Mouse (Mus musculus): ENCODE measurements at regions not wholly inside any gene's neighbourhood (a gene's known extent, or its start where the extent isn't known, plus 50 kb on each side); places are given as distances from the start of the nearest gene placed in this dataset.

- TF ChIP-seq HCFC1 (IDR thresholded peaks at IDR 0.05; ENCODE audit: borderline replicate concordance, insufficient read depth, low read length) (no peak), ZC3H11A (IDR thresholded peaks at IDR 0.05; ENCODE audit: borderline replicate concordance, low read depth, low read length) (no peak), MAFK (IDR thresholded peaks at IDR 0.05; ENCODE audit: insufficient read depth, low read depth, low read length) (no peak), CHD2 (IDR thresholded peaks at IDR 0.05; ENCODE audit: low read depth, low read length) (peak; percentile 30; the same call in 1 of the 2 replicates), ZNF384 (IDR thresholded peaks at IDR 0.05; ENCODE audit: low read depth, low read length) (no peak)
Measured at GRCm38 (mm10) chr14:104789346-104789745, 266.9 kb upstream of the Rnf219 start.
